Mouse (Mus musculus): ENCODE results near the gene Sh2d3c. TPM values are rescaled to one million over a fixed set of nuclear protein-coding genes. Genes with fewer than 3 reads are reported as not detected.

Gene Sh2d3c
- total RNA-seq, 2 experiments from 2014 or later, result 13.0 to 18.9 TPM

DNA sequence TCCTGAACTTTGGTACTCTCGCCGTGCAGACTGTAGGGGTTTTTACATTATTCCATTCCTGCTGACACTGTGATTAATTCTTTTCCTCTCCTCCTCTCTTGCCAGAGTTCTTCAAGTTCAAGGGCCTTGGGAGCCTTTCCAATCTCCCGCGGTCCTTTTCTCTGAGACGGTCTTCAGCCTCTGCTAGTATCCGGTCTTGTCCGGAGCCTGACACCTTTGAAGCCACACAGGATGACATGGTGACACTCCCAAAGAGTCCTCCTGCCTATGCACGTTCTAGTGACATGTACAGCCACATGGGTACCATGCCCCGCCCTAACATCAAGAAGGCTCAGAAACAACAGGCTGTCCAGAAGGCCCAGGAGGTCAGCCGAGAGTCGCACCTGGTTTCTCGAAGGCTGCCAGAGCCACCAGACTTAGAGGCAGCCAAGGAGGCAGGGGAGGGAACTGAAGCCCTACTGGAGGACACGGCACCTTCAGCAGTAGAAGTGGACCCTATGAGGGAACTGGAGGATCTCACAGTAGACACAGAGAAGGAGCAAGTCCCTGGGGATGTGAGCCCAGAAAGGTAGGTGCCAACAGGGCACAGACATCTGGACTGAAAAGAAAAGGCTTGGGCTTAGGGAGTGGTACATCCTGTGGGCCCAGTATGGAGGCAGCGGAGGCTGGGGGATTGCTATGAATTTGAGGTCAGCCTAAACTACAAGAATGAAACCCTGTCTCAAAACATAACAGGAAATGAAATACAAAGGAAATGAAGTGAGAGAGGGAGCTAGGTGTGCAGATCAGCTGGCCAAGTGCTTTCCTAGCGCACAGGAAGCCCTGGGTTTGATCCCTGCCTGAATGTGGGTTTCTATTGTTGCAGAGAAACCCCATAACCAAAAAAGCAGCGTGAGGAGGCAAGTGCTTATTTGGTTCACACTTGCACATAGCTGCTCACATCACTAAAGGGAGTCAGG is 4.3 kb downstream of the Sh2d3c start:
- DNase-seq, result peak; percentile 65 to 68

DNA sequence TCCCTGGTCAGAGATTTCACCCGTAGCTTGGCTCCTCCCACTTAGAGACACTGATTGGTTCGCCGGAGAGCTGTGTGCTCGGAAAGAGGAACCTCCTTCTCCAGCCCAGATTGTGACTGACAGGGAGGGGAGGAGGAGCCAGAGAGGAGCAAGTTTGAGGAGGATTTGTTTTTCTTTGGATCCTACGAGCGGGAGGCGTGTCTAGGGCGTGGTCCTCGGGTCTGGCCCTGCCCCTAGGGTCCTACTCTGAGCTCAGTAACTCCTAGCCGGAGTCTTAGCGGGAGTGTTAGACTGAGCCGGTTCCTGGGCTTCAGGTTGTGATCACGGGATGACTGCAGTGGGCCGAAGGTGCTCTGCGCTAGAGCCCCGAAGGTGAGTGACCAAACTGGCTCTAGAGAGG is 6.6 kb downstream of the Sh2d3c start:
- peak; percentile 92 to 94 for DNase-seq

DNA sequence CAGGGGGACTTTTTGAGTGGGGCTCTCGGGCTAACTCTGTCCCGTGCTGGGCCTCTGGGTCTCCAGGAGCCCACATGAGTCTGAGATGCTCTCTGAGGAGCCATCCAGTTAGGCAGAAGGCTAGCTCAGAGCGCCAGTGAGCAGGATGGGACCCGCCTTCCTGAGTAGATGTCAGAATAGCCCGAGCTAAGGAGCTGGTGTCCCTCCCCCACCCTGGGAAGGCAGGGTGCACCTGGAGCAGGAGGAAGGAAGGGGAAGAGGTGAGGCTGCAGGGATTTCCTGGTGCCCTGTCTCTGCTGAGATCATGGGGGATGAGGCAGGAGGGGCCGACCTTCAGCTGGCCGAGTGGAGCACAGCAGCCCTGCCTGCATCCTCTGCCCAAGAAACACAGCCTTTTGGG is 7.6 kb downstream of the Sh2d3c start:
- DNase-seq, result peak; percentile 66 to 81

DNA sequence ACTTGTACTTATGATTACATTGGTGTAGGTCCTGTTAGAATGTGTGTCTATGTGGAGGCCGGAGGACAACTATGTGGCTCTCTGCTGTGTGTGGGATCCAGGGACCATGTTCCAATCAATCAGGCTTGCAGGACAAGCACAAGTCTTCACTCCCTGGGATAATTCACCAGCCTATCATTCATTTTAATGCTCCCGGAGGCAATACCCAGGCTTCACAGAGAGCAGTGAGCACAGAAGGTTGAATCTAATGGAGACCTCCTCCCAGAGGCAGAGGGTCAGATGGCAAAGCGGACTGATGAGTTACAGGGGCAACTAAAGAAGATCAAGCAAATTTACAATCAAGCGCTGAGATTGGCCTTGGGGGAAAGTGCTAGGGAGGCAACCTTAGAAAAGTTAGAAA is 8.7 kb downstream of the Sh2d3c start:
- no peak for DNase-seq

DNA sequence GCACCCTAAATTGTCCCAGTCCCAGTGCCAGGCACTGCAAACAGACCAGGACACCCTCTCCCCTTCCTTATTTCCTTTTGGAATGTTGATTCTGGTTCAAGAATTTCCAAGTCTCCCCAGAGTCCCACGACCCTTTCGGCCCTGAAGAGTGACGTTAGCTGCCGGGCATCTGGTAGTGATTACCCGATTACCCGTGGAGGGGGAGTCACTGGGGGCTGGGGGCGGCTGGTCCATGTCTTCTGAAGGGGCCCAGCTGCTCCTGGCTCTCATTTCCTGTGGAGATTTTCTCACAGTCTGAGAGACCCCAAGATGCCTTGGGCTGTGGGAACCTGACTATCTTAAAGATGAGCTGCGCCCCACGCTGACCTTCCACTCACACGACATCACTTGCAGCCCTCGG is 10.0 kb downstream of the Sh2d3c start:
- DNase-seq, result no peak

DNA sequence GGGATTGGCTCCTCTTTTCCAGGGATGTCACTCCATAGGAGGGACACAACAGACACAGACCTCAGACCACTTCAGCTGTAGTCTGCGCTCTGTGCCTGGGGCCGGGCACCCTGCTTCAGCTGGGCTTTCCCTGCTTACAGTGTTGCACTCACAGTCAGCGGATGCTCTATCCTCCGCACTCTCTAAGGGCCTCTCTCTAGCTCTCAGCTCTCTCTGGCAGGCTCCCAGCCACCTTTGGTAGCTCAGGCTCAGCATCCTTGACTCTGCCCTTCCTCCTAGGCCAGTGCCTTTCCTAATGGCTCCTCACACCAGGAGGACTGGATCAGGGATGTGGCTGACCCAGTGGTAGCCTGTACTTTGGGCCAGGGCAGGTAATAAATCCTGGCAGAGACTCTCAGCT is 11.1 kb downstream of the Sh2d3c start:
- DNase-seq, result no peak

DNA sequence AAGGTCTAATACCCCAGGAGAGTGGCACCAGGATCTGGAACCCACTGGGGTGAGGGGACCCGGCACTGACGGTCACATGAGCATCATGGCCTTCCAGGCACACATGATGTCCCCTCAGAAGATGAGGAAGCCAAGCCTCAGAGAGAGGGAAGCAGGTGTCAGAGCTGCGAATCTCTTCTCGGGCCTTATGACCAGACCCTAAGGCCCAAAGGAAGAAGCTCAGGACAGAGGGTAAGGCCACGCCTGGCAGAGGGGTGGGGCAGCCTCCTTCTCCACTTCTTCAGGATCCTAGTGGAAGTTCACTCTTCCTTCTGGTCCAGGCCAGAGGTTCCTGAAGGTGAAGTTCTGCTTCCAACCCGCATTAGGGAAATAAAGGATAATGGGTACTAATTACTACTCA is 11.8 kb downstream of the Sh2d3c start:
- no peak for DNase-seq

DNA sequence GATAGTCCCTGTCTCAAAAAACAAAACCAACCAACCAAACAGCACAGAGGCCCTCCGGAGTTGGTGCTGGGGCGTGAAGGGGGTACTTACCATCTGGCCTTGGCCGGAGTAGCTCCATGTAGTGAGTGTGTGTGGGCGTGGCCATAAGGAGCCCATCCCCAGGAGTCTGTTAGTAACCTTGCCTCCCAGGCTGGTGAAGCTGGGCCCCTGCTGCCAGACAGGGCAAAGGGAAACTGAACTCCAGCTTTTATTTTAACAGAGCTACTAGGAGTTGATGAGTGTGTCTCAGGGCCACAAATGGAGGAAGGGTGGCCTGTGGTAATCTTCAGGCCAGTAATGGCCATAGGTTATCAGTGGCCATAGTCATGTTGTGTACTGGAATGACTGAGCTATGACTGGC is 13.6 kb downstream of the Sh2d3c start:
- DNase-seq, result no peak

DNA sequence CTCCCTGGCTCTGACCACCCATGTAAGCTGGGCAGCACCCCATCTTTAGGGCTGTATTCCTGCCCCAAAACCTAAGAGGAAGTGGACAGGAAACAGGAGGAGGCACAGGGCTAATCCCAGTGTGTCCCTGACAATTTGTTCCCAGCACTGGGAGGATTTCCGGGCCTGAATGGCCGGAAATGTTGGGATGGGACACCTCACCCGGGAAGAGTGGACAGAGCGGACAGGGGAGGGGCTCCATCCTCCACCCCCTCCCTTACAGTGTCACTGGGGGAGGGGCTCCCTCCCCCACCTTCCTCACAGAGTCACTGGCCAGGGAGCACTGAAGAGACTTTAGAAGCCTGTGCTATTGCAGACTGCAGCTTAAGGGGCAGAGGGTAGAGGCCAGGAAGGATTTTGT is 14.1 kb downstream of the Sh2d3c start:
- peak; percentile 65 to 78 for DNase-seq

DNA sequence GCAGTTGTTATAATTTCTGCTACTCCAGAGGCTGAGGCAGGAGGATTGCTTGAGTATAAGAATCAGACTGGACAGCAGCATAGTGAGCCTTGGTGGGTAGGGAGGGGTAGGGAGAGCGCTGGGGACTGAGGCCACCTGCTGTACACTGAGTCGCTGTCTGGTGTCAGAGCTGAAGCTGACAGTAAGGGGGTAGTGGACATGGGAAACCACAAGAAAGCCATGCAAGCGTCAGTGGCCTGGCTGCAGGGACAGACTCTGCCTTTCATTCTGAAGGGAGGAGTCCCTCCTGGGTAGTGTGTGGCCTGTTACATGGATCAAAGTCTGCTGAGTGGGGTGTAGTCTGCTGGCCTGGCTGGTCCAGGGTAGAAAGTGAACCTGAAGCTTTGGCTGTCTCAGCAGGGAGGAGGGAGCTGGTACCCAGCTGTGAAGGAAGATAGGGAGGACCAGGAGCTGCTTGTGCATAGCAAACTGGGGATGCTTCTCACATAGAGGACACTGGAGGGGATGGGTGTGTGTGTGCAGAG is 15.5 kb downstream of the Sh2d3c start:
- no peak for DNase-seq

DNA sequence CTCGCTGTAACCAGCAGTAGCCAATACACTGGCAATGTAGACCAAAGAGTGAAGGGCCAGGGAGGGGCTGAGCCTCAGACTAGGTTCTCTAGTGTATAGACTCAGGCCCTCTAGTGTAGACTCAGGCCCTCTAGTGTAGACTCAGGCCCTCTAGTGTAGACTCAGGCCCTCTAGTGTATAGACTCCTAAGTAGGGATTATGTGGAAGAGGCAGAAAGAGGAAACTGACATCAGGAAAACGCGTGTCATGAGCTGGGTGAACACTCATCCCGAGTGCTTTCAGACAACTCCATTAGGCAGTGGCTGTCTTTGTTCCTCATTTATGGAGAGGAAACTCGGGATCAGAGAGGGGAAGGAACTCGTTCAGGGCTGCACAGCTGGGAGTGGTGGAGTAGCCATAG is 16.2 kb downstream of the Sh2d3c start:
- DNase-seq, result no peak

DNA sequence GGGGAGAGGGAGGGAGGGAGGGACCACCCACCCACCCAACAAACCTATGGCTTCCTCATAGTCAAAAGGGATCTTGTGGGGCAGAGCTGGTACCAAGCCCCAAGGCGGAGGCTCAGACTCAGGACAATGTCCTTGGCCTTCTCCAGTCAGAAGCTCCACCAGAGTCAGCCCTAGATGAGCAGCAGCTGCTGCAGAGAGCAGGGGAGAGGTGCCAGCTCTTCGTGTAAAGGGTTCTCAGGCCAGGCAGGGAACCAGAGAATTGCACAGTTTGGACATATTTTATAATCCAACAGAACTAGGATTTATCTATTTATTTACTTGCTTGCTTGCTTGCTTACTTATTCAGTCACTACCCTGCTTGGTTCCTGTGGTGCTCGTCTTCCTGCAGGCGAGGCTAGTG is 18.5 kb downstream of the Sh2d3c start:
- peak; percentile 46 to 47 for DNase-seq

DNA sequence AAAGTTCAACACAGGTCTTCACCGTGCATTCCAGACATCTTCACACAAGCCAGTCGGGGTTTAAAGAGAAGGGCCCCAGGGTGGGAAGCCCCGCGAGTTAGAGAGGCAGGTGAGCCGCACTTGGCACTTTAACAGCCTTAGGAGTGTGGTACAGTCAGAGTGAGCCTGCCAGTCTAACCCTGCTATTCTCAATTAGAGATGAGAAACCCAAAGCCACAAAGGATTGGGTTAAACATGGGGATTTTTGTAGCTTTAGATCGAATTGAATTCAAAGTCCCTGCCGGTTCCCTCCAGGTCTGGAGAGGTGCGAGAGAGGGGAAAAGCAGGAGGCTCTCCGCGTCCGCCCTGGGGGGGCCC is 20.0 kb downstream of the Sh2d3c start, which contains the start of gene 6330409D20Rik:
Gene 6330409D20Rik (minus strand): TSS at position 101 of the 357 bp plus-strand sequence.
- DNase-seq, result no peak

DNA sequence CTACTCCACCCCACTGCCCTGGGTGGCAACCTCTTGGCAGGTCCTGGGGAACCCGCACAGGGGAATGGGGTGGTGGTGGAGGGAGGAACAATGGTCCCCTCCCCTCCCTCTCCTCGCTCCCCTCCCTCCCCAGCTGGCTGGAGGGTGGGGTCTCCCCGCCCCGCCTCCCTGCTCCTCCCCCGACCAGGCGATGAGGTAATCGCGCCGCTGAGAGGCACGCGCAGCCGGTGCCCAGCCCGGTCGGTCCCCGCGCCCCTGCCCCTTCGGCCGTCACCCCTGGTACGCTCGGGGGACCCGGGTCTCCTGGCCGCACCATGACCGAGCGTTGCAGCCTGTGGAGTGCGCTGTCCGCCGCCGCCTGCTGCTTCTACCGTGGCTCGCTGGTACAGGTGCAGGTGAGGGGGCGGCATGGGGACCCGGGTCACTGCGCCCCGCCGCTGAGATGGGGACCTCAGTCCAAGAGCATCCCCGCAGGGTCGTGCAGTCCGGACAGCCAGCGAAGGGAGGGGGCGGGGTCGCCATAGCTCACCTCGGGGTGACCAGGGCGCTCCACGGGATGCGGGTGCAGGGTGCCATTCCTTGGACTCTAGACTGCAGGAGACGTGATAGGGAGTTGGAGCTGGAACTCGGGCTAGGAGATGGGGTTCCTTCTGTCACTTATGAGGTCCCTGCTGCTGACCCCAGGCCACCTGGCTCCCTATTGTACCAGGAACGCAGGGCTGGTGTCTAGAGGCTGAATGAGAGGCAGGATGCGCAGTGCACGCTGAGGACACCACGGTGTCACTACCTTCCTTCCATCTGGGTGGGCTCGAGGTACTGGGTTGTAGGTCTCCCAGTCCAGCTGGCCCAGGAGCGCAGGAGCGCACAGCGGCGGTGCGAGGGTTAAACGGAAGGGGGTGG is 20.7 kb downstream of the Sh2d3c start:
- peak; percentile 57 to 65 for DNase-seq

DNA sequence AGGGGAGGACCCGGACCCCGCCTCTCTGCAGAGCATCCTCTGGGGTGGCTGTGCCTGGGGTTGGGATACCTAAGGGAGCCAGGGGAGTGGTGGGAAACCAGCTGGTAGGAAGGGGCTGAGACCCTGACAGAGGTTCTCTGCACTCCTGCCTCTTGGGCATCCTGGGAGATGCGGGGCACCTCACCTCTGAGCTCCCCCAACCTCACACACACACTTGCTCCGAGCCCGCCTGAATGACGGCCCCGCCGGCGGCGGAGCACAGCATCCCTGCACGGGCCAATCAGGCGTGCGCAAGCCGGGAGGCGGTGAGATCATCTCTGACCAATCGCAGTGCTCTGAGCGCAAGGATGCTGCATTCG is 21.3 kb downstream of the Sh2d3c start:
- DNase-seq, result no peak

DNA sequence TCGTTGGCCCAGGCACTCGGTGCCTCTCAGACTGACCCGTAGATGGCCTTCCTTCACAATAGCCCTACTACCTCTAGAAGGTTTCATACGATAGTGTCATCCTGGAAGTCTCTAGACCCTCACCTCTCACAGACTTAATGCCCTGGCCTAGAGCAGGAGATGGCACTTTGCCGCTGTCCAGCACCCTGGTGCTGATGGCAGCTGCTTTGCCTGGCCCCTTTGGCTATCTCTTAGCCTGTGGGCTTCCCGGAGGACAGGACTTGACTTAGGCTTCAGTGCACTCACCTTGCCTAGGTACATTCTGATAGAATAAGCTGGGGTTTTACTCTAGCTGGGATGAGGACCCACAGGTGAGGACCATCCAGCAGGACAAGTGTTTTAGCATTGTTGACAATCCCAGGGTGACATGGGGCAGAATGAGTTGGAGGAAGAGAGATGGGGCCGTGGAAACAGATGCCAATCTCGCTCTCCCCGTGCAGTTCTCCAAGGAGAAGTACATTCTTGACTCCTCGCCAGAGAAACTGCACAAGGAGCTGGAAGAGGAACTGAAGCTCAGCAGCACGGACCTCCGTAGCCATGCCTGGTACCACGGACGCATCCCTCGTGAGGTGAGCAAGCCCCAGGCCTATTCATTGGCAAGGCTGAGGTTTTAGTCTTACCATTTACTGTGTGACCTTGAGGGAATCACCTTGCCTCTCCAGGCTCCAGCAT is 23.6 kb downstream of the Sh2d3c start:
- DNase-seq, result no peak

DNA sequence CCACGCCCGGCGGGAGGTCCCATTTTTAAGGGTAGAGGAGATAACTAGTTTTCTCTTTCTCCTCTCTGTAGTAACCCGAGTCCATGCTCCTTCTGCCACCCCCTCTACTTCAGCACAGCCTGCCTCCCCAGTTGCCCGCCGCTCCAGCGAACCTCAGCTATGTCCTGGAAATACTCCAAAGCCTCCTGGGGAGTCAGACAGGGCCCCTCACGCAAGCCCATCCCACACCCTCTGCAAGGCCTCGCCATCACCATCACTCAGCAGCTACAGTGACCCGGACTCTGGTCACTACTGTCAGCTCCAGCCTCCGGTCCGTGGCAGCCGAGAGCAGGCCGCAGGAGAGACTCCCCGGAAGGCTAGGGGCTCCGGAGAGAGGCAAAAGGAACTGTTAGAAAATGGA is 28.2 kb downstream of the Sh2d3c start:
- no peak for DNase-seq

DNA sequence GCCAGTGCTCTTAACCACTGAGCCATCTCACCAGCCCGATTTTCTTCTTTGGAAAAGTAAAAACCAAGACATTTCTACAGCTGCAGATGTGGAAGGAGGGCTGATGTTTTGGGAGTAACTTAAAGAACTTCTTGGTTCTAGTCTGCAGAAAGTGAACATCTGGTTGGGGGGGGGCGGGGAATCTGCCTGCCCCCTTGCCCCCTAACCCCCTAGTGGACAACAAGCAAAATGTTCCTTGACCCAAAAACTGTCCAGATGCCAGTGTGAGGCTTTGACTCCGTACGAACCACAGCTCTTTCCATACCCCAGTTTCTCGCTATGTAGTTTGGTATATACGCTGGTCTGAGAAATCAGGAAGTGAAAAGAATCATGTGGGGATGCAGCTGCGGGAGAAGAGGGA is 29.3 kb downstream of the Sh2d3c start:
- DNase-seq, result no peak

DNA sequence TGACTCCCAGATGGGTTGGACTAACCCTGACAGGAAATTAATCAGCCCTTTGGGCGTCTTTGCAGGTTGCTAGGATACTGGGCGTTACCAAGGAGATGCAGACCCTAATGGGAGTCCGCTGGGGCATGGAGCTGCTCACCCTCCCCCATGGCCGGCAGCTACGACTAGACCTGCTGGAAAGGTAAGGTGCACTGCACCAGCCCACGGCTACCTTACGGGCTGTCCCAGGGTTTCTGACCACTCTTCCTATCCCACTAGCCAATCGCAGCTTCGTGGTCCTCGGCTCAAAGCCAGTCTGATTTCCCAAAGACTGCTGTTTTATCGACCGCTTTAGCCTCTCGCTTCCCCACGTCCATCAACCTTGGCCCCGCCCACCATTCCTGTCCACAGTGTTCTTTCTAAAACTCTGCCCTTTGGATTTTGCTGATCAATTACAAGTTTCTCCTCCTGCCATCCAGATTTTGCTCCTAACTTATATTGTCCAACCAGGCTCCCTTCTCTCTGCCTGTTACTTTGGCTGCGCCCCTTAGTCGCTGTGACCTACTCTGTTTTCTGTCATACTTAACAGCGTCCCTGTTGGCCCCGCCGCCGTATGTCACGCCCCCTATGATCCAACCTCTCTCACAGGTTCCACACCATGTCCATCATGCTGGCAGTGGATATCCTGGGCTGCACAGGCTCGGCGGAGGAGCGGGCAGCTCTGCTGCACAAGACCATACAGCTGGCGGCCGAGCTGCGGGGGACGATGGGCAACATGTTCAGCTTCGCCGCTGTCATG is 30.2 kb downstream of the Sh2d3c start:
- peak; percentile 84 to 85 for DNase-seq

DNA sequence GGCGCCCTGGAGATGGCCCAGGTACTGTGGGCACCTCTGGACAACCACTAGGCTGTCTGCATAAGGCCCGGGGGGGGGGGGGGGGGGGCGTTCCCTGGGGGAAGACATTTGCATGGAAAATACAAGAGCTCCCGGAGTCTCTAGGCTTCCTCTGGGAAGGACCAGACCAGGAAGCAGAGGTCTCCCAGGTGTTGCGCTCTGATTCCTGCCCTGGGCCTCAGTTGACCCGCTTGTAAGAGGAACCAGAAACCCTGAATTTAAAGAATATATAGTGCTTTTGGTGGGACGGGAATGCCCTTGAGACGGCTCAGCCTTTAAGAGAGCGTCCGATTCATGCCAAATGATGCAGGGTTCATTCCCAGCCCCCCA is 30.8 kb downstream of the Sh2d3c start:
- no peak for DNase-seq

DNA sequence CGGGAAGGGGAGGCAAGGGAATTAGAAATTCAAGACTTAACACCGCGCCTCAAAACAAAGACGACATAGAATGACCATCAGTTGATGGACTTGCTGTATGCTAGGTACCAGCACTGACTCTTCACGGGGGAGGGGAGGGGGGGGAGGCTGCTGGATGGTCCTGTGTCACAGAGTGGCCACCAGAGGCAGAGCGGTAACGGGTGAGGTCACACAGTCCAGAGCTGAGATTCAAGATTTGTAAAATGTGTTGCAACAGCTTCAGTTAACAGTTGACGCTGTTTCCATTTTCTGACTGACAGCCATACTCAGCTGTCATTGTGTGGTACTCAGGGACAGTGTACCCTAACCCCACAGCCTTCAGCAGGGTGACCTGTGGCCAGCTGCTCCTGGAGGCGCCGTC is 31.3 kb downstream of the Sh2d3c start:
- DNase-seq, result no peak

DNA sequence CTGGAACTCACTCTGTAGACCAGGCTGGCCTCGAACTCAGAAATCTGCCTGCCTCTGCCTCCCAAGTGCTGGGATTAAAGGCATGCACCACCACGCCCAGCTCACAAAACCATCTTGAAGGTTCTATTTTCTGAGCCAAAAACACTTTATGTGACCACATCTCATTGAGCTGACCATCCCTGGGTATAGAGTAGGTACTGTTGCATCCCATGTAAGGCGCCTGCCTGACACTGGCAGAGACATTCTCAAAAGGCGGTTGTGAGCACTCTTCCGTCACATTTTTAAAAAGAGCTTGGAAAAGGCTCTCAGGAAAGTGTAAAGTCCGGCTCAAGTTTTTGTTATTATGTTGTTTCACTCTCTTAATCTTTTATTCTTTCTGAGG is 35.8 kb downstream of the Sh2d3c start:
- DNase-seq, result no peak

Data from adrenal gland, postnatal 36 days (tissue).